Mouse (Mus musculus) erythroid progenitor cell, adult 5-6 weeks (primary cell): ENCODE results near the gene Rab4a. TPM values are rescaled to one million over a fixed set of nuclear protein-coding genes. Genes with fewer than 3 reads are reported as not detected.
"Not testable (repeated sequence)": the region's sequence is repeated elsewhere in the genome, so short reads cannot be mapped to it uniquely, and the experiment has no call there.

Experiments used
- ATAC-seq: replicated peaks from 2 replicates; pipeline ENCODE4 v1.8.0; 2016; ENCODE audit warnings: moderate number of reproducible peaks, mild to moderate bottlenecking, moderate TSS enrichment, inconsistent platforms; ENCODE audit not compliant: poor library complexity, low FRiP score, severe bottlenecking
- total RNA-seq, 2 experiments: library from RNA; stranded (forward) in 1 of 2; stranded (reverse) in 1 of 2; fragments of 150-400 nt in 1 of 2; fragments of 186-747, 209-891 nt in 1 of 2; gene quantifications; 2 replicates each; pipeline versions ENCODE4 v1.2.3 to v1.2.4; 2015 to 2017; ENCODE audit warnings: low replicate concordance in 2 of 2

Rab4a gene
- total RNA-seq, 2 experiments from 2014 or later, result 1.7 TPM; not detected in 1

- no peak for ATAC-seq
Measured at GRCm38 (mm10) chr8:123807852-123808573, 2.2 kb downstream of the Rab4a start.

DNA sequence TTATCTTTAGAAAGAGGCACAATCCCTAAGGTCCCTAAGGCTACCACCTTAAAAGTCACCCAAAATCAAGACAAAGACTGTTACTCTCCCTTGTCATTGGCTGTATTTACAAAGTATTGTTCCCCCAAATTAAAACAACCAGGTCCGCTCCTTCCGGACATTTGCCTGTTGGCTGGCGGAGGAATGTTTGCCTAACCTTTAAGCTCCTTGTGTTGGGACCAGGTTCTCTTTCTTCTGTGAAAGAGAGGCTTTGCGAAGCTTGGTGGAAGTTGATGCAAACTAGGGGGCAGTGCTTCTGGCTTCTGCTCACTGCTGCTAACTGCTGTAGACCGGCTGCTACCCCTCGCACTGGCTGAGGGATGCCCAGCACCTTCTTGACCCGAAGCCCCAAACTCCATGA lies 2.9 kb downstream of the Rab4a start:
- ATAC-seq, result no peak

DNA sequence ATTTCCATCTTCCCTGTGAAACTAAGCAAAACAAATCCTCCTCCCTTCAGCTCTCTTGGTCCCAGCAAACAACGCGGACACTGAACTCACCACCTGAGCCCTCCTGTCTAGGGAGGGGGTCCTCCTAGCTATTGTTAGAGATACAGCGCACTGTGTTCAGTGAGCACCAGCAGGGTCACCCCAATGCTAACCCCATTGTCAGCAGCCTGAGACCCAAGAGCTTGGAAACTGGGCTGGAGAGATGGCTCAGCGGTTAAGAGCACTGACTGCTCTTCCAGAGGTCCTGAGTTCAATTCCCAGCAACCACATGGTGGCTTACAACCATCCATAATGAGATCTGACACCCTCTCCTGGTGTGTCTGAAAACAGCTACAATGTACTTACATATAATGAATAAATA lies 3.6 kb downstream of the Rab4a start:
- ATAC-seq, result not testable (repeated sequence)

- ATAC-seq, result no peak
Measured at GRCm38 (mm10) chr8:123812227-123812626, 6.4 kb downstream of the Rab4a start.

DNA sequence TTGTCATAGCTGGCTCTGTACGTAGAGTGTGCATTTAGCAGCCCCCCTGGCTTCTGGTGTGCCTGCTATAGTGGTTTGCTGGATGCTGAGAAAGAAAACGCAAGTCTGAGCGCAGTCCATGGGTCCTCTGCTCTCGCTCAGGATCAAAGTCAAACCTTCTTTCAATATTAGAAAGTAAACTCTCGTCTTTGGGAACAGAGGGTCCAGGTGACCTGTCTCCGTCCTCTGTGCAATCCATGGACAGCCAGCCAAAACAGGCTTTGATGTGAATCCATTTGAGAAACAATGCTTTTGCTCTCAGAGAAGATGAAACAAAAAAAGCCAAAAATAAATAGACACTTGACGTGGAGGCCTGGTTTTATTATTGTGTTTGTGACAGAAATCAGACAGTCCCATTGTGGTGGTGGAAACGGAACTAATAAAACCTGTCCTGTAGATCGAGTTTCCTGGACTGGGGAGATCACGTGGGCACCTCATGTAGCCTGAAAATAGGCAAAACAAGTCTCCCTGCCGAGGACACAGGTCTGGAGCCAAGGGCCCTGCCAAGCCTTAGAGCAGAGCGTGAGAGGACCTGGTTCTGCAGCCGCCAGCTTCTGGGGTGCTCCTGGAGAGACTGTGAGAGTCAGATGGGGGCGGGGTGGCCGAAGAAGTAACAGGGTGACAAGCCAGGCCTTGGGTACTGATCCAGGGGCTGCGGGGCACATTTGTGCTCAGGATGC lies 7.5 kb downstream of the Rab4a start:
- ATAC-seq, result 0 out of 2 replicates have a peak, but pooled peaks have one; percentile 21

DNA sequence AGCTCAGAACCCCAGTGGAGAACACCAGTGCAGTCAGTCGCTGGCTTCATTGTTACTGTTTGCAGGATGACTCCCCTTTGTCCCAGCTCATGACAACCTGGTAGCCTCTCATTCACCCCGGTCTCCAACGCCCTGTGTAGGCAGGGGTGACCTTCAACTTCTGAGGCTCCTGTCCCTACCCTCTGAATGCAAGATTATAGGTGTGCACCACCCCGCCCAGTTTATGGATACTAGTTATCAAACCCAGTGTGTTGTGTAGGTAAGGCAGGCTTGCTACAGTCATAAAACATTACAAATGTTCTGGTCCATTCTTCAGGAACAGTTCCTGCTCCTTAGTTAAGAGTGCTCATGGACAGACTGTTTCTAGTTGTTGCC lies 8.1 kb downstream of the Rab4a start:
- no peak for ATAC-seq

- ATAC-seq, result no peak
Measured at GRCm38 (mm10) chr8:123815325-123815724, 9.5 kb downstream of the Rab4a start.

DNA sequence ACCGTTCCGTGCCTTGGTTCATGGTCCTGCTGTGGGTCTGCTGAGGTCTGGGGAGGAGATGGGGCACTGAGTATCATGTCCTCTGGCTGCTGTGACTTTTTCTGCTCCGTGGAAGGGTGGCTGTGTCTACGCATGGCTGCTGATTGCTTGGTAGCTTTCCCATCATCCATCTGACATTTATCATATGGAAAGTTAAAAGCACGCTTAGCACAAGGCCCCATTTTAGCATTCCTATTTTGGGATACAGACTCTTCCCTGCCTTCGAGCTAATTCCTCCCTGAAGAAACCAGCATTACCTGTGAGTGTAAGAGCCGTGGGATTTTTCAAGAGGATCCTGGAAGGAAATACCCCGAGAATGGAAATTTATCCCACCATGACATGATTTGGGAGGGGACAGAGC lies 11.2 kb downstream of the Rab4a start:
- no peak for ATAC-seq

GRCm38 (mm10) chr8:123817747-123818146 lies 12.0 kb downstream of the Rab4a start:
- no peak for ATAC-seq

GRCm38 (mm10) chr8:123819683-123820610 lies 14.2 kb downstream of the Rab4a start:
- ATAC-seq, result 0 out of 2 replicates have a peak, but pooled peaks have one; percentile 20

DNA sequence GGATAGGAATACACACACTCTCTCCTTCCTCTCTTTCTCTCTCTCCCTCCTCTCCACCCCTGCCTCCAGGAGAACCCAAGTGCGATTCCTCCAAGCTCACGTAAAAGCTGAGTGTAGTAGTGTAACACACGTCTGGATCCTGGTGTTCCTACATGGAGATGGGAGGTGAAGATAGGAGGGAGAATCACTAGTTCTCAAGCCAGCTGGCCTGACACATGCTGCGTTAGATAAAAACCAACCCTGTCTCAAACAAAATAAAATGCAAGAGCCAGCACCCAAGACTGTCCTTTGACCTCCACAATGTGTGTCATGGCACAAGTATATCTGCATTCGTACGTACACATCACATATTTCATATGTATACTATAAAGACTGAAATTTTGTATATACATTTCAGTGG lies 15.0 kb downstream of the Rab4a start:
- 0 out of 2 replicates have a peak, but pooled peaks have one; percentile 53 for ATAC-seq

GRCm38 (mm10) chr8:123823111-123823510 lies 17.3 kb downstream of the Rab4a start:
- ATAC-seq, result 0 out of 2 replicates have a peak, but pooled peaks have one; percentile 27

DNA sequence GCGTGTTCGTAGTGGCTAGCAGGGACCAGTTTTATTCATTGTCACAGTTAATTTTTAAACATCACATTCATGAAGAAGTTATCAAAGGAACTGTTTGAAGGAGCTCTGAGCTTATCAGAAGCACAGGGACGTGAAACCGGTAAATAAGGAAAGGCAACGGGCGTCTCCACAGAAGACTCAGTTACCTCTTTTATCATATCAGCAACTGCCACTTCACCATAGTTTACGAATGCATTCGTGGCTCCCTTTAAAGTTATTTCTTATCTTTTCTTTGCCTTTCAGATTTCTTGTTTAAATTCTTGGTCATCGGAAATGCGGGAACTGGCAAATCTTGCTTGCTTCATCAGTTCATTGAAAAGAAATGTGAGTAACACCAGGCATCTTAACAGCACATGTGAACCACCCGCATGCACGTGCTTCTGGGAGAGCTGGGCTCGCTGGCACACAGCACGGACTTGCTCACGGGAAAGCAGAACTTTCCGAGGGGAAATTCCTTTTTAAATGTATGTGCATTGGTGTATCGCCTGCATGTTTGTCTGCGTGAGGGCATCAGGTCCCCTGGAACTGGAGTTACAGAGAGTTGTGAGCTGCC lies 17.8 kb downstream of the Rab4a start:
- no peak for ATAC-seq

GRCm38 (mm10) chr8:123826001-123826400 lies 20.2 kb downstream of the Rab4a start:
- no peak for ATAC-seq

- no peak for ATAC-seq
Measured at GRCm38 (mm10) chr8:123826758-123827157, 21.0 kb downstream of the Rab4a start.

GRCm38 (mm10) chr8:123827523-123827922 lies 21.7 kb downstream of the Rab4a start:
- no peak for ATAC-seq

DNA sequence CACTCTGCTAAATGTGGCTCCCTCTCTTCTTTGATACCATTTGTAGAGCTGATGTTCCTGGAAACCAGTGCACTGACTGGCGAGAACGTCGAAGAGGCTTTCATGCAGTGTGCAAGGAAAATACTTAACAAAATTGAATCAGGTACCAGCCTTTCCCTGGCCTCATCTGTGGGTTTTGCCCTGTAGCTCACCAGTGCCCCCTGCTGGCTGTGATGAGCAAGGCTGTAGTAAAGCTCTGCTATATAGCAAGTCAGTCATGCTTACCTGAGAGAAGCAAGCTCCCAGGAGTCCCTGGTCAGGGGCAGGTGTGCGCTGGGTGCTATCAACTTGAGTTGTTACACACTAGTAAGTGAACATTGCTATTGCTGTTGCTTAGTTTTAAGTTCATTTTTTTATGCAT lies 27.0 kb downstream of the Rab4a start:
- no peak for ATAC-seq

GRCm38 (mm10) chr8:123835451-123835850 lies 29.7 kb downstream of the Rab4a start:
- peak; percentile 74; the same call in 1 of the 2 replicates for ATAC-seq

DNA sequence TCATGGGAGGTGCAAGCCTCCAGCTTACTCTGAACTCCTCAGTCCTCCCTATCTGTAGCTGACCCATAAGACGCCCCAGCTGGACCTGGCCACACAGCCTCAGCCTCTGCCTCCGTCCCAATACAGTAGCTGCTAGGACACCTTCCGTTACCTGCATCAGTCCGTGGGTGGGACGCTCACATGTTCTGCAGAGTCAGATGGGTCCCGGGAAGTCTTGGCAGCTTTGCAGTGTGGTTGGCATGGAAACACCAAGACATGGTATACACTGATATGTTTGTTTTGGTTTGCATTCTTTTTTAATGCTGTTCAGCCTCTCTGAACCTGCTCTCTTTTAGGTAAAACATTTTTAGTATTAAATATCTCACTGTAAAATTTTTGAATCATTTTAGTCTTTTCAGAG lies 30.6 kb downstream of the Rab4a start:
- no peak for ATAC-seq

DNA sequence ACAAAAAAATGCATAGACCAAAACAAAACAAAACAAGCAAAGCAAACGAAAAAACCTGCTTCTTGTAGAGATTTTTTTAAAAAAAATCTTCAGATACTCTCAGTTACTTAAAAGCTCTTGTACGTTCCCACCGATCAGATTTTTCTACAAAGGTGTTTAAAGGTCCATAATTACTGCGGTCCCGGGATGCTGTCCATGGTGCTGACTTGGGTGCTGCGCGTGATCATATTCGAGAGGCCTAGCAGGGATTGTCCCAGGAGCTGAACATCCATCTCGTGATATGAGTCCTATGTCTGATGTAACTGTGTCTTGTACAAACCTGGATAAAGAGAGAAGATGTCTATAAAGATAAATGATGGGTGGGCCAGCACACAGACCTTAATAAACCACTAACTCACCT lies 32.7 kb downstream of the Rab4a start:
- ATAC-seq, result no peak
